Mouse (Mus musculus): ENCODE results near the gene Immp2l. TPM values are rescaled to one million over a fixed set of nuclear protein-coding genes. Genes with fewer than 3 reads are reported as not detected.

Gene Immp2l
- total and polyA plus RNA-seq, 2 experiments from 2014 or later: 1.7 to 10.9 TPM

DNA sequence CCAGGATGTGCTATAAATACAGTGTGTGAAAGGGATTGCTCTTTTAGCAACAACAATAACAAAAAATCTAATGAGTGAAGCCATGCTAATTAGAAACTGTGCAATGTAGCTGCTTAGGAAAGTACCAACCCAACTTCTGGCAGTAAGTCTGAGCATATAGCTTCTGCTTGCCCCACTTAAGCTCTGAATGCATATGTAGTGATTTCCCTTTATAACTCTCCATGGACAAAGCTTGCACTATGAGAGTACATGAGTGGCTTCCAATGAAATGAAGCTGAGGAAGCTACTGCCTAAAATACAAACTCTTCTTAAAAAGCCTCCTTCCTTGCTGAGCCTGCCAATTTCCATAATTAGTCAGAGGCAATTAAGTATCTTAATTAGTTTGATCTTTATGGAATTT lies 370.3 kb downstream of the Immp2l start:
- no peak for DNase-seq (ENCODE audit: low spot score)
- Histone ChIP-seq H3K9ac (replicated peaks; ENCODE audit: low read length) (no peak overlapping the region), H3K27ac (no peak overlapping the region), H3K4me3 (ENCODE audit: low read length) (no peak overlapping the region), H3K36me3 (ENCODE audit: insufficient read depth, low read length) (no peaks in the 10 kb centered on the region), H3K27me3 (ENCODE audit: insufficient read depth, low read length) (no peaks in the 10 kb centered on the region), H3K9me3 (ENCODE audit: low read length) (no peaks in the 10 kb centered on the region), H3K4me2 (ENCODE audit: low read depth, low read length) (no peak overlapping the region), H3K4me1 (ENCODE audit: insufficient read depth, low read length) (no peaks in the 10 kb centered on the region)
- ATAC-seq: no peak
- no peak for TF ChIP-seq CTCF (IDR thresholded peaks at IDR 0.05; ENCODE audit: low read depth)

DNA sequence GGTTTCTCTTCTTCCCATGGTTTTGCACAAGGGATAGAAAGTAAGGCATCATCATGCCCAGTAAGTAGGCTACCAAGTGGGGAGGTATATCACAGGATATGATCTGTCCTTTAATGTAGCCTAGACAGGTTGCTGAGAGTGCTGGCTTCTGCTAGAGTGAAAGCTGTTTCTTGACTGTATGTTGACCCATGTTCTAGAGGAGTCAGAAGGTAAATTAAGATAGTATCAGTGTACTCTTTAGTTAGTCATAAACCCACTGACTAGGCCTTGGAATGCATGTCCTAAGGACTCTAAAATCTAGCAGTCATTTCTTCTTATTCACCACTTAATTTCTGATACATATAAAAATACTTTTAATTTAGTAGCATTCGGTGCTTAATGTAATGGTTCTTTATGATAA lies 377.2 kb downstream of the Immp2l start:
- 96% methylated on average over 1 of the region's 1 CpGs for WGBS
- Histone ChIP-seq H3K27me3 (ENCODE audit: insufficient read depth, low read length) (no peaks in the 10 kb centered on the region), H3K4me1 (ENCODE audit: insufficient read depth, low read length) (no peaks in the 10 kb centered on the region), H3K9me3 (ENCODE audit: low read length) (no peaks in the 10 kb centered on the region), H3K4me3 (ENCODE audit: low read length) (no peak overlapping the region), H3K36me3 (ENCODE audit: insufficient read depth, low read length) (no peaks in the 10 kb centered on the region), H3K4me2 (ENCODE audit: low read depth, low read length) (no peak overlapping the region), H3K27ac (no peak overlapping the region), H3K9ac (replicated peaks; ENCODE audit: low read length) (no peak overlapping the region)
- no peak for ATAC-seq
- TF ChIP-seq CTCF (IDR thresholded peaks at IDR 0.05; ENCODE audit: low read depth): no peak
- no peak for DNase-seq (ENCODE audit: low spot score)

GRCm38 (mm10) chr12:41401923-41402322 lies 378.0 kb downstream of the Immp2l start:
- TF ChIP-seq CTCF (IDR thresholded peaks at IDR 0.05; ENCODE audit: low read depth): no peak
- H3K4me3 ChIP-seq (ENCODE audit: low read length): no peak overlapping the region
- DNase-seq (ENCODE audit: low spot score) (no peak), ATAC-seq (no peak)
- no peak overlapping the region for H3K4me2 ChIP-seq (ENCODE audit: low read depth, low read length)
- WGBS: 69% methylated on average over 3 of the region's 3 CpGs
- no peak overlapping the region for H3K9ac ChIP-seq (replicated peaks; ENCODE audit: low read length)
- H3K36me3 ChIP-seq (ENCODE audit: insufficient read depth, low read length): no peaks in the 10 kb centered on the region
- no peaks in the 10 kb centered on the region for H3K27me3 ChIP-seq (ENCODE audit: insufficient read depth, low read length)
- H3K27ac ChIP-seq: no peak overlapping the region
- no peaks in the 10 kb centered on the region for H3K4me1 ChIP-seq (ENCODE audit: insufficient read depth, low read length)
- no peaks in the 10 kb centered on the region for H3K9me3 ChIP-seq (ENCODE audit: low read length)

DNA sequence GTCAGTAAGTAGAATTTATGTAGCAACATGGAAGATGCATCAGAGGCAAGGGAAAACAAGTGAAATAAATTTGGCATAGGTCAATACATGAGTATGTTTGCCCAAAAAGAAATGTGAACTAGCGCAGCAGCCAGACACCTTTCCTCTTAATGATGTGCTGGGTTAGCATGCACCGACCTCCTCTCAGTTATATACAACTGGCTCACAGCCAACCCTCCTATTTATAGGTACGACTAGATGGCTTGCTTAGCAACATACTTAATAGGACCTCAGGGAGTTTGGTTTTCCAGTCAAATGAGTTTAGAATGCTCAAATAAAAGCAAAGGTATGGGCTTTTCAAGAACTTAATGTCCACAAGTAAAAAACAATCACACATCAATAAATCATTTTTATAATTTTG lies 385.5 kb downstream of the Immp2l start:
- Histone ChIP-seq H3K36me3 (ENCODE audit: insufficient read depth, low read length) (no peaks in the 10 kb centered on the region), H3K4me2 (ENCODE audit: low read depth, low read length) (no peak overlapping the region), H3K4me1 (ENCODE audit: insufficient read depth, low read length) (no peaks in the 10 kb centered on the region), H3K27me3 (ENCODE audit: insufficient read depth, low read length) (no peaks in the 10 kb centered on the region), H3K9me3 (ENCODE audit: low read length) (no peaks in the 10 kb centered on the region), H3K9ac (replicated peaks; ENCODE audit: low read length) (no peak overlapping the region), H3K27ac (no peak overlapping the region), H3K4me3 (ENCODE audit: low read length) (no peak overlapping the region)
- 44% methylated on average over 3 of the region's 3 CpGs for WGBS
- ATAC-seq: no peak
- DNase-seq (ENCODE audit: low spot score): peak; percentile 62
- TF ChIP-seq CTCF (IDR thresholded peaks at IDR 0.05; ENCODE audit: low read depth): no peak

DNA sequence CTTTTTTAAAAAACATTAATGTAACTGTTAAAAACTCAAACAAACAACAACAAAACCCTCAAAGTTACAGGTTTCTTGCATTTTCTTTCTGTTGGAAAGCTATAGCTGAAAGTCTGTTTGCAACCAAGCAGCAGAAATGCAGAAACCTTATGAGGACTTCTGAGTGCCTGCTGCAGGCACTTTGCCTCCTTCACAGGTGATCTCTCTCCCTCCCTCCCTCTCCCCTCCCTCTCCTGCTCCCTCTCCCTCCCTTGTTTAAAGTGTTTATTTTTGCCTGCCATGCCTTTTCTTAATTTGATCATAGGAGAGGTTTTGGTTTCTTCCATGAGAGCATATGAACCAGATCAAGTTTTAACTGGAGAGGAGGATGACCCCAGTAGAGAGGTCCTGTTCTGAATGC lies 392.7 kb downstream of the Immp2l start:
- Histone ChIP-seq H3K27me3 (ENCODE audit: insufficient read depth, low read length) (no peaks in the 10 kb centered on the region), H3K9ac (replicated peaks; ENCODE audit: low read length) (no peak overlapping the region), H3K4me3 (ENCODE audit: low read length) (no peak overlapping the region), H3K4me1 (ENCODE audit: insufficient read depth, low read length) (no peaks in the 10 kb centered on the region), H3K4me2 (ENCODE audit: low read depth, low read length) (no peak overlapping the region), H3K36me3 (ENCODE audit: insufficient read depth, low read length) (no peaks in the 10 kb centered on the region), H3K9me3 (ENCODE audit: low read length) (no peaks in the 10 kb centered on the region), H3K27ac (no peak overlapping the region)
- TF ChIP-seq CTCF (IDR thresholded peaks at IDR 0.05; ENCODE audit: low read depth): no peak
- DNase-seq (ENCODE audit: low spot score) (no peak), ATAC-seq (no peak)

DNA sequence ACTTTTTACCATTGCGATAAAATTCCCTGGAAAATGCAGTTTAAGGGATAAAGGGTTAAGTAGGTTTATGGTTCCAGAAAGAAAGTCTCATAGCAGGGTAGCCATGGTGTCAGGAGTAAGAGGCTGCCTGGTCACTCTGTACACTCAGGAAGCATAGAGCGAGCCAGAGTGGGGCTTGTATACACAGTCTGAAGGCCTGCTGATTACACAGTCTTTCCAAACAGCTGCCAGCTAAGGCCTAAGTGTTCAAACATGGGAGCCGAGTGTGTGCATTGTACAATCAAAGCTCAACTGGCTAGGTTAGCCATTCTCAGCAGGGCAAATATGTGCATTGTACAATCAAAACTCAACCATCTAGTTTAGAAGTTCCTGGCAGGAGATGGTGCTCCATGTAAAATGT lies 393.2 kb downstream of the Immp2l start:
- H3K36me3 ChIP-seq (ENCODE audit: insufficient read depth, low read length): no peaks in the 10 kb centered on the region
- no peak overlapping the region for H3K4me3 ChIP-seq (ENCODE audit: low read length)
- H3K9me3 ChIP-seq (ENCODE audit: low read length): no peaks in the 10 kb centered on the region
- no peak overlapping the region for H3K4me2 ChIP-seq (ENCODE audit: low read depth, low read length)
- ATAC-seq: no peak
- no peak overlapping the region for H3K9ac ChIP-seq (replicated peaks; ENCODE audit: low read length)
- H3K27me3 ChIP-seq (ENCODE audit: insufficient read depth, low read length): no peaks in the 10 kb centered on the region
- WGBS: 77% methylated on average over 3 of the region's 3 CpGs
- H3K27ac ChIP-seq: no peak overlapping the region
- H3K4me1 ChIP-seq (ENCODE audit: insufficient read depth, low read length): no peaks in the 10 kb centered on the region
- no peak for DNase-seq (ENCODE audit: low spot score)
- no peak for TF ChIP-seq CTCF (IDR thresholded peaks at IDR 0.05; ENCODE audit: low read depth)

DNA sequence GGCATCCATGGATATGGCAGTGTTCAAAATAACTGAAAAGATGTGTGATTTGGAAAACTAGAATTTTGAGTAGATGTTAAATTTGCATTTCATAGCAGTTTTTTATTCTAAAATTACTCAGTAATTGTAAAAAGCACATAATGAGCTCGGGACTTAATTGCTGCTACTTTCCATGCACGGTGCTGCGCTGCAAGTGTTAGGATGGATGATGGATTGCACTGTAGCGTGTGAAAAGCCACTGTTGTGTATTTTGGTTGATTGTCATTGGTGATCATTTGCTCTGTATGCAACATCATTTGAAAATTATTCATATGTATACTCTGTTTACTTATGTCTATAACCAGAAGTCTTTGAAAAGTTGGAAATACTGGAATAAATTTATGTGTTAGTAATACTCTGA lies 394.1 kb downstream of the Immp2l start:
- no peak overlapping the region for H3K27ac ChIP-seq
- H3K9me3 ChIP-seq (ENCODE audit: low read length): no peaks in the 10 kb centered on the region
- DNase-seq (ENCODE audit: low spot score) (no peak), ATAC-seq (no peak)
- H3K4me1 ChIP-seq (ENCODE audit: insufficient read depth, low read length): no peaks in the 10 kb centered on the region
- H3K36me3 ChIP-seq (ENCODE audit: insufficient read depth, low read length): no peaks in the 10 kb centered on the region
- H3K4me2 ChIP-seq (ENCODE audit: low read depth, low read length): no peak overlapping the region
- H3K27me3 ChIP-seq (ENCODE audit: insufficient read depth, low read length): no peaks in the 10 kb centered on the region
- whole genome bisulfite sequencing: 86% methylated on average over 4 of the region's 4 CpGs
- H3K4me3 ChIP-seq (ENCODE audit: low read length): no peak overlapping the region
- H3K9ac ChIP-seq (replicated peaks; ENCODE audit: low read length): no peak overlapping the region
- no peak for TF ChIP-seq CTCF (IDR thresholded peaks at IDR 0.05; ENCODE audit: low read depth)

All from hindbrain, postnatal 0 days (tissue).